Mouse (Mus musculus) small intestine, adult 2 months (tissue): ENCODE data around the gene Iffo1.
"Not testable (repeated sequence)": the region's sequence is repeated elsewhere in the genome, so short reads cannot be mapped to it uniquely, and the experiment has no call there.

Experiments
- CTCF ChIP-seq: fragments of 200-500 bp; IDR thresholded peaks from 2 replicates; pipeline ENCODE4 v1.5.1; 2012; ENCODE audit warnings: low read depth, mild to moderate bottlenecking, control low read depth, inconsistent platforms, low read length, moderate library complexity, mixed read lengths; ENCODE audit not compliant: insufficient replicate concordance, insufficient read length; ENCODE audit errors: extremely low read depth
- POLR2A ChIP-seq: fragments of 200-500 bp; IDR thresholded peaks from 2 replicates; pipeline ENCODE4 v1.6.1; 2012; ENCODE audit warnings: low read depth, mild to moderate bottlenecking, control low read depth, inconsistent platforms, low read length, moderate library complexity

GRCm38 (mm10) chr6:125162615-125163305, 17.7 kb downstream of the Iffo1 start:
- TF ChIP-seq CTCF, POLR2A: not testable (repeated sequence)
